Mouse (Mus musculus): Measurements from ENCODE around the gene Scd4.

- TF ChIP-seq GATA1 (IDR thresholded peaks at IDR 0.05; ENCODE audit: borderline replicate concordance, low read length), result no peak
- TF ChIP-seq FLI1 (IDR thresholded peaks at IDR 0.05; ENCODE audit: low read length), result no peak
These were observed 18.9 kb downstream of the Scd4 start for GRCm38 (mm10) chr19:44351756-44352155.

Data from megakaryocyte, embryonic 14.5 days (primary cell).